Mouse (Mus musculus): ENCODE data around the gene 1700012A03Rik.

Gene 1700012A03Rik

DNA sequence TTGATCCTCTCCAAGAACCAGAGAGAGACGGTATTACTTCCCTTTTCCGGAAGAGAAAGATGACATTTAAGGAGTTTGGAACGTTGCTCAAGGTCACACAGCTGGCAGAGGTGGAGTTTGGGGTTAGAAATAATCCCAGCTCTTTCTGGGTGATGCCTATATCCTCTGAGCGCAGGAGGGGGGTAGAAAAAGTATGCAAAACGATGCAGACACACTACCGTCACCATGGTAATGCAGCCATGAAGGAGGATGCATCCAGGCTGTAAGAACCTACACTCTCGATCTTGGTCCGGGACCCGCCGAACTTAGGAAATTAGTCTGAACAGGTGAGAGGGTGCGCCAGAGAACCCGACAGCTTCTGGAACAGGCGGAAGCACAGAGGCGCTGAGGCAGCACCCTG lies 43.3 kb downstream of the 1700012A03Rik start:
- no peak for DNase-seq (ENCODE audit: low spot score in 2 of 2)

GRCm38 (mm10) chr6:32105547-32106275 lies 55.7 kb downstream of the 1700012A03Rik start:
- no peak for DNase-seq (ENCODE audit: low spot score in 2 of 2)

Data from spleen, postnatal 14 days (tissue).